Mouse (Mus musculus): ENCODE data around the gene Eef1a1.

Eef1a1 gene

GRCm38 (mm10) chr9:78477021-78477551 lies 11.9 kb downstream of the Eef1a1 start:
- peak; percentile 73 for DNase-seq (ENCODE audit: low read depth, low spot score)

GRCm38 (mm10) chr9:78476531-78477020 lies 12.4 kb downstream of the Eef1a1 start:
- peak; percentile 63 for DNase-seq (ENCODE audit: low read depth, low spot score)

GRCm38 (mm10) chr9:78475873-78476272 lies 13.1 kb downstream of the Eef1a1 start:
- peak; percentile 57 for DNase-seq (ENCODE audit: low read depth, low spot score)

- peak; percentile 49 for DNase-seq (ENCODE audit: low read depth, low spot score)
Measured at GRCm38 (mm10) chr9:78475383-78475780, 13.6 kb downstream of the Eef1a1 start.

- DNase-seq (ENCODE audit: low read depth, low spot score) = peak; percentile 25
Measured at GRCm38 (mm10) chr9:78474771-78475382, 14.1 kb downstream of the Eef1a1 start.

- DNase-seq (ENCODE audit: low read depth, low spot score) = peak; percentile 18
Measured at GRCm38 (mm10) chr9:78474270-78474669, 14.7 kb downstream of the Eef1a1 start.

GRCm38 (mm10) chr9:78473588-78473987 lies 15.4 kb downstream of the Eef1a1 start:
- peak; percentile 20 for DNase-seq (ENCODE audit: low read depth, low spot score)

GRCm38 (mm10) chr9:78465725-78466124 lies 23.2 kb downstream of the Eef1a1 start:
- no peak for DNase-seq (ENCODE audit: low read depth, low spot score)

- no peak for DNase-seq (ENCODE audit: low read depth, low spot score)
Measured at GRCm38 (mm10) chr9:78463337-78463736, 25.6 kb downstream of the Eef1a1 start.

- no peak for DNase-seq (ENCODE audit: low read depth, low spot score)
Measured at GRCm38 (mm10) chr9:78457026-78457425, 31.9 kb downstream of the Eef1a1 start.

GRCm38 (mm10) chr9:78451382-78451781 lies 37.6 kb downstream of the Eef1a1 start:
- DNase-seq (ENCODE audit: low read depth, low spot score) = no peak

GRCm38 (mm10) chr9:78450404-78450803 lies 38.5 kb downstream of the Eef1a1 start:
- DNase-seq (ENCODE audit: low read depth, low spot score) = no peak

- peak; percentile 87 for DNase-seq (ENCODE audit: low read depth, low spot score)
Measured at GRCm38 (mm10) chr9:78447973-78448873, 40.7 kb downstream of the Eef1a1 start, which contains the start of the genes Mto1 and Gm17324. Gene Mto1 (plus strand): TSS chr9:78448208. Gene Gm17324 (minus strand): TSS chr9:78448786.

GRCm38 (mm10) chr9:78447606-78447972 lies 41.4 kb downstream of the Eef1a1 start:
- no peak for DNase-seq (ENCODE audit: low read depth, low spot score)

- peak; percentile 68 for DNase-seq (ENCODE audit: low read depth, low spot score)
Measured at GRCm38 (mm10) chr9:78442579-78443392, 46.2 kb downstream of the Eef1a1 start, which contains the start of gene Cgas. Gene Cgas (minus strand): TSS chr9:78443237.

GRCm38 (mm10) chr9:78442237-78442578 lies 46.7 kb downstream of the Eef1a1 start:
- peak; percentile 13 for DNase-seq (ENCODE audit: low read depth, low spot score)

- peak; percentile 14 for DNase-seq (ENCODE audit: low read depth, low spot score)
Measured at GRCm38 (mm10) chr9:78439426-78439825, 49.5 kb downstream of the Eef1a1 start.

- DNase-seq (ENCODE audit: low read depth, low spot score) = peak; percentile 18
Measured at GRCm38 (mm10) chr9:78432471-78432870, 56.5 kb downstream of the Eef1a1 start.

GRCm38 (mm10) chr9:78430486-78430885 lies 58.5 kb downstream of the Eef1a1 start:
- no peak for DNase-seq (ENCODE audit: low read depth, low spot score)

- DNase-seq (ENCODE audit: low read depth, low spot score) = no peak
Measured at GRCm38 (mm10) chr9:78429551-78429950, 59.4 kb downstream of the Eef1a1 start.

GRCm38 (mm10) chr9:78428870-78429432 lies 60.0 kb downstream of the Eef1a1 start:
- DNase-seq (ENCODE audit: low read depth, low spot score) = no peak

All from 3T3-L1 (cell line).